ENCODE assay signal across 22 mouse cellular contexts in the genomic region with DNA sequence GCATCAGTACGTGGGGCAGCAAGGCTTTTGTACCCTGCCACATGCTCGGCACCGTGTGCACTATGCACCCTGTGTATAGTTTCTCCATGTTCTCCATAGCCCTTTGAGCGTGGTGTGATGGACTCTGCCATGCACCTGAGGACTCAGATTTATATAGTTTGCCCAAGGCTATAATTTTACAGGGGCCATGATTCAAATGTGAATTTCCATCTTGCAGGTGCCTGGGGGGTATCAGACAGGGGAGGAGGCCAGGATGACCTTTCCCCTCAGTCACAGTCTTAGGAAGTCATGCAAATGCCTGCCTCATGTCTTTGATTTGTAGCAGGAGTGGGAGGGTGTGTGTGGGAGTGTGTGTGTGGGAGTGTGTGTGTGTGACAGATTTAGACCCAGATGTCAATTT. TPM values are rescaled to one million over a fixed set of nuclear protein-coding genes. Genes with fewer than 3 reads are reported as not detected.
DNase-seq lines count a peak whose midpoint lies in the region; ATAC-seq lines count a peak whose summit lies in the region.
"Had no signal": no experiment of that assay in that cellular context is flagged by ENCODE, and none has a peak within 500 bp of the region (broad histone marks: within the 10 kb centered on the region; RNA-seq: fewer than 3 reads in every experiment).

No protein-coding gene starts in this region.

- no peak for ATAC-seq in forebrain, embryonic 11.5 days (replicated peaks; ENCODE audit: low FRiP score)
- ATAC-seq in forebrain, embryonic 12.5 days (ENCODE audit: low FRiP score), result no peak
- no peak for ATAC-seq in midbrain, embryonic 13.5 days
- no peak for ATAC-seq in embryonic facial prominence, embryonic 11.5 days (replicated peaks; ENCODE audit: insufficient number of reproducible peaks, low FRiP score, low TSS enrichment, low read depth)
- ATAC-seq: activated CD4-positive, CD25-positive, alpha-beta regulatory T cell, adult 4 months; forebrain, postnatal 0 days; intestine, embryonic 15.5 days; Patski had no signal

- peaks cover 3% of the 10 kb centered on the region; the same call in 1 of the 2 replicates for H3K9me3 ChIP-seq in forebrain, embryonic 11.5 days (ENCODE audit: control insufficient read depth, low read length)
- no peaks in the 10 kb centered on the region for H3K9me3 ChIP-seq in forebrain, embryonic 12.5 days
- H3K9me3 ChIP-seq in midbrain, embryonic 10.5 days (replicated peaks), result no peaks in the 10 kb centered on the region; the same call in 1 of the 2 replicates
- no peaks in the 10 kb centered on the region for H3K9me3 ChIP-seq in midbrain, embryonic 13.5 days
- no peaks in the 10 kb centered on the region for H3K9me3 ChIP-seq in embryonic facial prominence, embryonic 11.5 days (replicated peaks; ENCODE audit: control insufficient read depth, low read length)
- H3K9me3 ChIP-seq: forebrain, embryonic 13.5 days; hindbrain, embryonic 13.5 days; intestine, embryonic 15.5 days had no signal

- peaks cover 7% of the 10 kb centered on the region; the same call in 1 of the 2 replicates for H3K27me3 ChIP-seq in forebrain, embryonic 11.5 days (ENCODE audit: control insufficient read depth, insufficient read depth, low read length)
- H3K27me3 ChIP-seq in forebrain, embryonic 12.5 days, result peaks cover 46% of the 10 kb centered on the region
- peaks cover 44% of the 10 kb centered on the region for H3K27me3 ChIP-seq in midbrain, embryonic 10.5 days (ENCODE audit: low read depth, poor library complexity, severe bottlenecking)
- H3K27me3 ChIP-seq in midbrain, embryonic 13.5 days, result no peaks in the 10 kb centered on the region
- no peaks in the 10 kb centered on the region for H3K27me3 ChIP-seq in embryonic facial prominence, embryonic 11.5 days (ENCODE audit: control insufficient read depth, insufficient read depth, low read length)

- no peak overlapping the region for H3K9ac ChIP-seq in forebrain, embryonic 11.5 days (ENCODE audit: low read length)
- H3K9ac ChIP-seq in forebrain, embryonic 12.5 days, result no peak overlapping the region
- no peak overlapping the region for H3K9ac ChIP-seq in midbrain, embryonic 13.5 days (replicated peaks)
- H3K9ac ChIP-seq in embryonic facial prominence, embryonic 11.5 days (replicated peaks; ENCODE audit: low read length), result no peak overlapping the region
- H3K9ac ChIP-seq: embryonic facial prominence, embryonic 12.5 days; forebrain, embryonic 13.5 days; hindbrain, embryonic 13.5 days; intestine, embryonic 15.5 days had no signal

- 69% methylated on average over 4 of the region's 4 CpGs for WGBS in forebrain, embryonic 11.5 days
- WGBS in forebrain, embryonic 12.5 days, result 66% methylated on average over 4 of the region's 4 CpGs
- whole genome bisulfite sequencing in midbrain, embryonic 10.5 days, result 86% methylated on average over 4 of the region's 4 CpGs
- WGBS in midbrain, embryonic 13.5 days, result 66% methylated on average over 4 of the region's 4 CpGs
- WGBS in embryonic facial prominence, embryonic 11.5 days, result 54% methylated on average over 4 of the region's 4 CpGs

- H3K27ac ChIP-seq in forebrain, embryonic 11.5 days (ENCODE audit: low read depth, low read length), result no peak overlapping the region
- no peak overlapping the region for H3K27ac ChIP-seq in forebrain, embryonic 12.5 days
- peak overlapping the region; percentile 84 for H3K27ac ChIP-seq in midbrain, embryonic 10.5 days (replicated peaks)
- no peak overlapping the region for H3K27ac ChIP-seq in midbrain, embryonic 13.5 days
- no peak overlapping the region for H3K27ac ChIP-seq in embryonic facial prominence, embryonic 11.5 days (replicated peaks; ENCODE audit: low read depth, low read length)
- H3K27ac ChIP-seq: hindbrain, embryonic 13.5 days; intestine, embryonic 15.5 days had no signal

- H3K4me1 ChIP-seq in forebrain, embryonic 11.5 days (replicated peaks; ENCODE audit: control insufficient read depth, insufficient read depth, low read length), result peaks cover 7% of the 10 kb centered on the region; the same call in 1 of the 2 replicates
- peaks cover 30% of the 10 kb centered on the region for H3K4me1 ChIP-seq in forebrain, embryonic 12.5 days
- H3K4me1 ChIP-seq in midbrain, embryonic 10.5 days, result peaks cover 41% of the 10 kb centered on the region
- H3K4me1 ChIP-seq in midbrain, embryonic 13.5 days (replicated peaks), result peaks cover 23% of the 10 kb centered on the region
- H3K4me1 ChIP-seq in embryonic facial prominence, embryonic 11.5 days (ENCODE audit: control insufficient read depth, insufficient read depth, low read length), result no peaks in the 10 kb centered on the region; the same call in 1 of the 2 replicates

- no peak overlapping the region for H3K4me2 ChIP-seq in forebrain, embryonic 11.5 days (ENCODE audit: low read depth, low read length, severe bottlenecking)
- H3K4me2 ChIP-seq in forebrain, embryonic 12.5 days, result no peak overlapping the region
- no peak overlapping the region for H3K4me2 ChIP-seq in midbrain, embryonic 13.5 days (replicated peaks)
- H3K4me2 ChIP-seq in embryonic facial prominence, embryonic 11.5 days (ENCODE audit: low read depth, low read length), result no peak overlapping the region

- DNase-seq in forebrain, embryonic 11.5 days (ENCODE audit: low spot score), result peak; percentile 43
- no peak for DNase-seq in midbrain, embryonic 10.5 days (ENCODE audit: low spot score)
- peak; percentile 6 for DNase-seq in brain, adult 2 months (ENCODE audit: low read depth, low spot score)
- peak; percentile 26 for DNase-seq in embryonic facial prominence, embryonic 11.5 days (ENCODE audit: low spot score)
- no peak for DNase-seq in neural tube, embryonic 10.5 days (ENCODE audit: extremely low spot score, low spot score)
- DNase-seq in frontal cortex, postnatal 14 days (ENCODE audit: low spot score in 2 of 2), result no peak
- DNase-seq: adrenal gland, postnatal 25 days; cerebellum, adult 2 months; cerebellum, postnatal 10 days; forebrain, postnatal 0 days; gastrocnemius, postnatal 36 days; heart, postnatal 10 days; heart, postnatal 4 days; kidney, adult 18-20 months had no signal

- H3K36me3 ChIP-seq in forebrain, embryonic 11.5 days (ENCODE audit: control insufficient read depth, insufficient read depth, low read length), result no peaks in the 10 kb centered on the region
- no peaks in the 10 kb centered on the region for H3K36me3 ChIP-seq in forebrain, embryonic 12.5 days (replicated peaks)
- H3K36me3 ChIP-seq in midbrain, embryonic 10.5 days, result no peaks in the 10 kb centered on the region
- H3K36me3 ChIP-seq in midbrain, embryonic 13.5 days, result no peaks in the 10 kb centered on the region
- no peaks in the 10 kb centered on the region for H3K36me3 ChIP-seq in embryonic facial prominence, embryonic 11.5 days (replicated peaks; ENCODE audit: control insufficient read depth, insufficient read depth, low read depth, low read length)
- H3K36me3 ChIP-seq: embryonic facial prominence, embryonic 12.5 days; hindbrain, embryonic 13.5 days; intestine, embryonic 15.5 days had no signal

- no peak overlapping the region for H3K4me3 ChIP-seq in forebrain, embryonic 11.5 days (ENCODE audit: low read depth, low read length)
- H3K4me3 ChIP-seq in forebrain, embryonic 12.5 days (replicated peaks), result no peak overlapping the region
- H3K4me3 ChIP-seq in midbrain, embryonic 10.5 days, result no peak overlapping the region
- H3K4me3 ChIP-seq in midbrain, embryonic 13.5 days (replicated peaks), result no peak overlapping the region
- H3K4me3 ChIP-seq in embryonic facial prominence, embryonic 11.5 days (ENCODE audit: low read depth, low read length), result no peak overlapping the region
- H3K4me3 ChIP-seq: embryonic facial prominence, embryonic 12.5 days; forebrain, embryonic 13.5 days; intestine, embryonic 15.5 days had no signal

RNA-seq across cellular contexts. Expression of a gene that starts 29.0 kb away (rescaled TPM):
- polyA plus RNA-seq in forebrain, embryonic 11.5 days (2014; fragmentation: Nextera tagmentation; extraction: Ambion mirVana), result 6.7 and 6.8 TPM in 2 replicates
- 7.3 and 8.5 TPM in 2 replicates for polyA plus RNA-seq in forebrain, embryonic 12.5 days (2016; fragmentation: Nextera tagmentation; extraction: Ambion mirVana)
- 13.9 and 15.7 TPM in 2 replicates for polyA plus RNA-seq in midbrain, embryonic 10.5 days (2016; fragmentation: Nextera tagmentation; extraction: Ambion mirVana)
- 17.7 and 20.3 TPM in 2 replicates for polyA plus RNA-seq in midbrain, embryonic 13.5 days (2015; fragmentation: Nextera tagmentation; extraction: Ambion mirVana)
- 13.2 and 15.5 TPM in 2 replicates for polyA plus RNA-seq in embryonic facial prominence, embryonic 11.5 days (2014; fragmentation: Nextera tagmentation; extraction: Ambion mirVana)

RNA-seq across cellular contexts. Expression of a gene that starts 29.1 kb away (rescaled TPM):
- polyA plus RNA-seq in forebrain, embryonic 11.5 days (2014; fragmentation: Nextera tagmentation; extraction: Ambion mirVana), result 0.63 and 0.67 TPM in 2 replicates
- polyA plus RNA-seq in forebrain, embryonic 12.5 days (2016; fragmentation: Nextera tagmentation; extraction: Ambion mirVana), result 0.99 and 1.4 TPM in 2 replicates
- polyA plus RNA-seq in midbrain, embryonic 10.5 days (2016; fragmentation: Nextera tagmentation; extraction: Ambion mirVana), result 0.32 and 0.70 TPM in 2 replicates
- 0.62 and 0.79 TPM in 2 replicates for polyA plus RNA-seq in midbrain, embryonic 13.5 days (2015; fragmentation: Nextera tagmentation; extraction: Ambion mirVana)
- polyA plus RNA-seq in embryonic facial prominence, embryonic 11.5 days (2014; fragmentation: Nextera tagmentation; extraction: Ambion mirVana), result 0.20 TPM in 1 of 2 replicates, not detected in the other
- polyA plus RNA-seq: cerebellum, adult 2 months; forebrain, postnatal 0 days had no signal

RNA-seq across cellular contexts. Expression of a gene that starts 52.3 kb away (rescaled TPM):
- 436 and 461 TPM in 2 replicates for polyA plus RNA-seq in forebrain, embryonic 11.5 days (2014; fragmentation: Nextera tagmentation; extraction: Ambion mirVana)
- 656 and 658 TPM in 2 replicates for polyA plus RNA-seq in forebrain, embryonic 12.5 days (2016; fragmentation: Nextera tagmentation; extraction: Ambion mirVana)
- 505 and 561 TPM in 2 replicates for polyA plus RNA-seq in midbrain, embryonic 10.5 days (2016; fragmentation: Nextera tagmentation; extraction: Ambion mirVana)
- polyA plus RNA-seq in midbrain, embryonic 13.5 days (2015; fragmentation: Nextera tagmentation; extraction: Ambion mirVana), result 506 and 554 TPM in 2 replicates
- polyA plus RNA-seq in embryonic facial prominence, embryonic 11.5 days (2014; fragmentation: Nextera tagmentation; extraction: Ambion mirVana), result 456 and 458 TPM in 2 replicates

Comparison
In these comparisons a context has a peak if more than half of its experiments do, and no peak if none do; other contexts are left out.
1. DNase-seq: peak in forebrain, embryonic 11.5 days (single experiment), brain, adult 2 months (single experiment) and embryonic facial prominence, embryonic 11.5 days (single experiment); none in midbrain, embryonic 10.5 days (single experiment), neural tube, embryonic 10.5 days (single experiment) and frontal cortex, postnatal 14 days (0 of 2).